Mouse (Mus musculus) regulatory T cell (primary cell): ENCODE results near the gene Cyb5rl.

ENCODE experiments used
- in situ Hi-C: fragments of 300-600 bp; cut with MboI, MseI; formaldehyde crosslinking; loops from one replicate; pipeline ENCODE4 v1.15.1; 2025; ENCODE audit warnings: high pct_unique_total_duplicates

The Cyb5rl gene

DNA sequence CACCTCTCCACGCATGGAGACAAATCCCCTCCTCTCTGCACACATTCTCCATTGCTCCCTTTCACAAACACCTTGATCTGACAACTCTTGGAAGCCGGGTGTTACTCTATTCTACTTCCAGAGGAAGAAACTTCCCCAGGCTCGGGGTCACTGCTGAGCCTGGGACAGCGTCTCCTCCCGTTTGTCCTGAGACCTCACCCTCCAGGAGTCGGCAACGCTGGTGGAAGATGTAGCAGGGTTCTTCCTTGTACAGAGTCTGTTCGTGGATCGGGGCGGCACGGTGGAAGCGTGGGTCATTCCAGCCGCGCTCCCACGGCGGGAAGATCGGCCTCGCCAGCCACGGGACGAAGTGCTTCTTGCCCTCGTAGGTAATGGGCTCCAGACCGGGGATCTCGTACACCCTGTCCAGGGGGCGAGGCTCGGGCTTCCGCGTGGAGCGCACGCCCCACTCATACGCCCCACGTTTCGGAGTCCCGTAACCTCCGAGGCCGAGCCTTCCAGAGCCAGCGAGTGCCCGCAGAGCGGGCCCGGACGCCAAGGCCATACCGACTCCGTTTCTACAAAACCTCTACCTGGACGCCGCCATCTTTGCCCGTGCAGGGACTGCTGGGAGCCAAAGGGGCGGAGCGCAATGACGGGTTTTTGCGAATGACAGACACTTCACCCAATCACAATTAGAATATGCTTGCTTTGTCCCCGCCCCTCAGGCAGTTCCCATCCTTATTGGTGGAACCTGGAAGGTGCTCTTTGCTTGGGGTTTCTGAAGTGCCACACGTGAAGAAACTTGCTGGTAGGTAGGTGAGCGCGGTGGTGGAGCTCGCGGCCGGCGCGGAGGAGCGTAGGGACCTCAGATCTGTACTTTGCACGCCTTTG lies at the start of gene Cyb5rl, which contains the start of gene Mrpl37:
Gene Cyb5rl, plus strand, starts transcription at position 737 of the 873 bp plus-strand sequence.
Gene Mrpl37, minus strand, starts transcription at position 617 of the 873 bp plus-strand sequence.
- in situ Hi-C loops: no loop called here

DNA sequence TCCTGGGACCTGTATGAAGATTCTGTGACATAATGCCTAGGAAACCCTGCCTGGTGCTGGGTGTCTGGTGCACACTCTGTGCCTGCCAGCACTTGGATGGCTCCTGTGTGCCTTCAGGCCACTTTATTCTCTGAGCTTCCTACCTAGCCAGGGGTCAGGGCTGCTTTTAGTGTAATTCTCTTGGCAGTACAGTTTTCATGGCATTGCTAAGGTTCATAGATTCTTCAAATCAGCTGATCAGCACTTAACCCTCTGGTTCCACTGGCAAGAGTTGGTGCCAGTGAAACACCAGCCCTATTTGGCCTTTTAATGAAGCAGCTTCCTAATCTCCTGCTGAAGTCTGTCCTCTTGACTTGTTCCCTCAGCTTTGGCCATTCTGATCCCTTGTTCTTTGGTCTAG lies 49.5 kb upstream of the Cyb5rl start:
- in situ Hi-C loops: no loop called here

GRCm38 (mm10) chr4:107018521-107018920 lies 48.3 kb upstream of the Cyb5rl start:
- in situ Hi-C loops: no loop called here

DNA sequence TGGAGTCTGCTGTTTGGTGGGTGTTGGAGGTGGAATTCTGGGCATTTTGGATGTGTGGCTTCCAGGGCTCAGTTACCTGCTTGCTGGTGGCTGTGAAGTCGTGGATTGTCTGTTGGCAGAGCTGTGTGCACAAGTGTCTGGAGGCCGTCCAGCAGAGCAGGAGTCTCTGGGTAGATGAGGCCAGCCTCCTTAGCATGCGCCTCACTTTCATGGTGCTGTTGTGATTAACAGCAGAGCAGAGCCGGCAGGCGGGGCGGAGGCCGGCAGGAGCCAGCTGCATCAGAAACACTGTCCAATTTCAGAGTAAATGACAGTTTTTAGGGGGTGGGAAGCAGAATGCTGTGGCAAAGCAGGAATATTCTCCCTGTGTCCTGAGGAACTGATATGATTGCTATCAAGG lies 47.8 kb upstream of the Cyb5rl start:
- in situ Hi-C loops: no loop called here

DNA sequence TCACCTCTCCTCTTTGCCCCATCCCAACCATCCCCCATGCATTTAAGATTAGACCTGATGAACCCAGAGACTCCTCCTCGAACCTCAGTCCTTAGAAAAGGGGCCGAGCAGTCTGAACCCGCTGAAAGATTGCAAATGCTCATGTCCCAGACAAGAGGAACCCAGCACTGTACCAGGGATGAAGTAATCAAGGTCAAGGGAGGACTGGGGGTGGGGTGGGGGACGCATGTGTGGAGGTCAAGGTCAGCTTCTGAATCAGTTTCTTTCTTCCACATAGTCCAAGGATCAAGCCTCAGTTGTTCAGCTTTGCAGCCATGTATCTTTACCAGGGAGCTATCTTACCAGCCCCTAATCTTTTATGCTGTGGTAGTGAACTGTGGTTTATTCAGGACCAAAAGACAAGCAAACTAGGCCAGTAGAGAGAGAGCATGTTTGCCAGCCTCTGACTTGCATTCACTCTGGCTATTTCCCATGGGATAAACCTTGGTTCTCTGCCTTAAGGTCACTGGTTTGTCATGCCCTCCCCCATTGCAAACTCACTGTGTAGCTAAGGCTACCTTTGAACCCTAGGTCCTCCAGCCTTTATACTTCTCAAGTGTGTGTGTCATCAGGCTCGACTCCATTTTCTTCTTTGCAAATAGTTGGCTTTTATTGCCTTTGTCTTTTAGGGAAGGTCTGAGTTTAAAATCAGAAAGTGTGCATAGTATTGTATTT lies 46.3 kb upstream of the Cyb5rl start:
- in situ Hi-C loops: no loop called here

DNA sequence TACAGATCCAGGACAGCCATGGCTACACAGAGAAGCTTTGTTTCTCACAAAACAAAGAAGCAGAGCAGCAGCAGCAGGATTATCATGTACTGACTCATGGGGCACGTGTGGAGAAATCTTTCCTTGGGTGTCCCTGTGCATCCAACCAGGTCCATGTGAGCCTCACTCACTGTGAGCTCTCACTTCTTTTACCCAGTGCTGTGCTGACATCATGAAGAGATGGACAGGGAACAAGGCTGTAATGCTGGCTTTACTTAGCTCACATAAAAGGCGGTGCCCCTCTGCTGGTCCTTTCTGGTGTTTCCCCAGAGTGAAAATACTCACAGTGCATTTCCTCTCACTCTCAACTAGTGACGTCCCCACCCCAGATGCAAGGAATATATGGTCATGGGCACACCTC lies 45.3 kb upstream of the Cyb5rl start:
- in situ Hi-C loops: no loop called here

GRCm38 (mm10) chr4:107024899-107025298 lies 41.9 kb upstream of the Cyb5rl start:
- in situ Hi-C loops: no loop called here

GRCm38 (mm10) chr4:107025369-107025768 lies 41.4 kb upstream of the Cyb5rl start:
- in situ Hi-C loops: no loop called here

GRCm38 (mm10) chr4:107026451-107026850 lies 40.3 kb upstream of the Cyb5rl start:
- in situ Hi-C loops: no loop called here

DNA sequence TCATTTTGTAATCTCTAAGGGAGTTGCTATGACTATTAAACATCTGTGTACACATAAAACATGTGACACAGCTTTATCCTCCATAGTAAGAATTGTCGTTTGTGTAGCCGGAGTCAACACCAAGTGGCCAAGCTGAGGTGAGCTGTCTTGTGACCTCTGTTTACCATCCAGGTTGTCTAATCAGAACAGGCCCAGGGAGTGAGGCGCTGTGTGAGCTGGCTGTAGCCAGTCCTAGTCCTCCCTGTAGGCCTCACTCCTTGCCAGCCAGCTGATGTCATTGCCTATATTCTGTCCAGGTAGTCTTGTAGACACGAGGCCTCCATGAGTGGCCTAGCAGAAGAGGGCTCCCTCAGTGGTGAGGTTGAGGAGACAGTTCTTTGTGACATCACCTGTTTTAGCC lies 31.1 kb upstream of the Cyb5rl start:
- in situ Hi-C loops: no loop called here

DNA sequence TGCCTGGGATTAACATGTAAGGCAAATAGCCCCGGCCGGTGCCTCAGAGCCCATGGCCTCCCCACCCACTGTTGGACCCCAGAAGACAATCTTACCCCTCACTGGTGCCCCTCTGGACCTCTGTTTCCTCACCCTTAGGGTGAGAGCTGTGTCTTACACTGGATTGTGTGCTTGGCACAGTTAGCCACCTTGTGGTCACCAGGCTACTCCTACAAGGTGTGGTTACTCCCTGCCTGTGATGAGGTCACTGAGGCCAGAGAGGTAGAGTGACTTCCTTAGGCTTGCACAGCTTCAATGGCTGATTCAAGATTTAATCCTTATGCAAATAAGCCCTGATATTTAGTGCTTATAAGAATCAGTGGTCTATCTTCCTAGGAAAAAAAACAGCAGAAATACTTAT lies 29.8 kb upstream of the Cyb5rl start:
- in situ Hi-C loops: no loop called here

DNA sequence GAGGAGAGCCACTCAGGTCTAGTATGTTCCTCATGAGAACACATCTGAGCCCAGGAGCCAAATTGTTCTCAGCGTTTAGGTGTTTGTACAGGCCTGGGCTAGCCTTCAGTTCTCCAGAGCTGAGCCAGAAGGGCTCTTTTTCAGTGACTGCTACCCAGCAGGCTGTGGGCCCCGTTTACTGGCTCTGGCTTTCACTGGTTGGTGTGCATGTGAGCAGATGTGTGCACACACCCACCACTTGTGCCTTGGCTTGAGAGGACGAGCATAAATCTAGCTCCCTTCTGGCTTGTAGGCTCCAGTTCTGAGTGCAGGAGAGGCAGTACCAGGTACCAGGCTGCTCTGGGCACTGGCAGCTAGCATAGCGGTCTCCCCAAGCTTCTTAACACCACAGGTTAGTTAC lies 28.5 kb upstream of the Cyb5rl start:
- in situ Hi-C loops: no loop called here

GRCm38 (mm10) chr4:107039270-107039669 lies 27.5 kb upstream of the Cyb5rl start:
- in situ Hi-C loops: no loop called here

- in situ Hi-C loops: no loop called here
These were observed 24.5 kb upstream of the Cyb5rl start for GRCm38 (mm10) chr4:107042304-107042703.

- in situ Hi-C loops: no loop called here
These were observed 21.6 kb upstream of the Cyb5rl start for GRCm38 (mm10) chr4:107045188-107045587.

DNA sequence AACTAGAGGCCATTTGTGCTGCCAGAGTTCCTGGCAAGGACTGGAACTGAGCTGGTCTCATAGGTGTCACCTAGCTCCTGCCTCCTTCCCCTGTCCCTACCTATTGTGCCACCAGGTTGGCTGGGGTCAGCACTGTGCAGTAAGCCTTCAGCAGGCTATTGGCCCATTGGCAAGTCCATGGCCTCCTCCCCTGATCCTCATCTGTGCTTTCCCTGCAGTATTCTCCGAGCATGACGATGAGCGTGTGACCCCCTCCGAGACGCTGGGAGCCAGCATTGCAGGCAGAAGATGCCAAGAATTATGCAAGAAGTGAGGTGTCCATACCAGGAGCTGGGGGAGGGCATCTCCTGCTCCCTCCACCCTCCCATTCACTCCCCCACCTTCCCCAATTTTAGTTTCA lies 19.0 kb upstream of the Cyb5rl start:
- in situ Hi-C loops: no loop called here

DNA sequence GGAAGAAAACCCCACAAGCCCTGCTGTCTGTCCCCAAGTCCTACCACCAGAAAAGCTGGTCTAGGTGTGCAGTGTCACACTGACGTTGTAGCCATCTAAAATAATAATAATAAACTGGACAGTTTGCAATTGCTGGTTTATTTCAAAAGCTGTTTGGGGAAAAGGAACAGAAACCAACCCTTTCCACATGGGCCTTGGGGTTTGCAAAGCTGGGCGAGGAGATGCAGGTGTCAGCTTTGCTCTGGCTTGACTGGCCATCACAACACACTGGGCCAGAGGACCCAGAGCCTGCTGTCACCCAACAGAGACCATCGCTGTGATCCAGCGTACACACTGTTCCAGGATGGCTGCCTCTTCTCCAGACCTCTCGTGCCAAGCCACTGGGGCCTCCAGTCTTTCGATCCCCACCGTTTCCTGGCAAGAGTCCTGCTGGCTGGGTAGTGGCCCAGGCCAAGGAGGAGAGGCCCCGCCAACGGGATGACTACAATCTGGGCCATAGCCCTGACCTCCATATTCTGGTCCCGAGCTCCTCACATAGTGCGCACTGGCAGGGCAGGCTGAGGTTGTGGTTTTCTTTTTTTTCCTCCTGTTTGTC lies 18.1 kb upstream of the Cyb5rl start:
- in situ Hi-C loops: no loop called here

DNA sequence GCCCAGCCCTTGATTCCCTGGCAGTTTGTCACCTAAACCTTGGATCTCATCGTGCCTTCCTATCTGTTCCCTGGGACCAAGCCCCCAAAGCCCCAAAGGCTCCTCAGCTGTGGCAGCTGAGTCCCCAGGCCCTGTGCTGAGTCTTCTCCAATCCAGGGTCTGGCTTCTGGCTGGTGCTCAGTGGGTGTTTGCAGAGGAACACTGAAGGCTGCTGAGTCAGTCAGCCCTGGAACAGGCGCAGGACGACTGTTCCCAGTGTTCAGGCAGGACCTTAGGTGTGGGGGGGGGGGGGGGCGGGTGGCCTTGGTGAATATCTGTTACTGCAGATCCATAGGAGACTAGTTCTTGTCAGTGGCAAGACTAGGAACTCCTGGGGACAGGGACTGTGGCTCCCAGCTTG lies 14.9 kb upstream of the Cyb5rl start:
- in situ Hi-C loops: loop anchor here (5.0 kb wide), 1 partner anchor 215 kb away; no protein-coding TSS in a partner anchor

DNA sequence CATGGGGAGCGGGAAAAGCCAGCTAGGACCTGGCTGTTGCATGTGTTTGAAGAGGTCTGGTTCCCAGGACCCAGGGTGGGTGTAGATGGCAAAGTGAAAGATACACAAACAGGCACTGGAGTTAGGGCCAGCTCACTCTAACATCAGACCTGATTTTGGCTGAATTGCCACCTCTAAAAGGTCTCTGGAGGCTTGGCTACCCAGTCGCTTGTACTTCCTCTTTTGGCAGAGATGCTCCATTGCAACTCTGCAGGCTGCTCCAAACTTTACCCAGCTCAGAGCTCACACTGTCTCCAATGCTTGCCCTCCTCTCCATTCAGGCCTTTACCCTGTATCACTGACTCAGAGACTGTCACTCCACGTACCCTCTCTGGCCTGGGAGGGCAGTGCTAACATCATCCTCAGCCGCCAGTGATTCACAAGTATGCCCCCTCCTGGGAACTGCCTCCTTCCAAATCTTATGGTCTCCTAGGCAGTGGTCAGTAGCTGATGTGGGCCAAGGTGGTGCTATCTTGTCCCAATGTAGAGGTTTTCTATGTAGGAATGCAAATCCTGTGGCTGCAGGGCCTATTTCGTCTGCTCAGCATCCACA lies 13.7 kb upstream of the Cyb5rl start:
- in situ Hi-C loops: loop anchor here (5.0 kb wide), 1 partner anchor 216 kb away; no protein-coding TSS in a partner anchor

GRCm38 (mm10) chr4:107056088-107056487 lies 10.7 kb upstream of the Cyb5rl start:
- in situ Hi-C loops: no loop called here

DNA sequence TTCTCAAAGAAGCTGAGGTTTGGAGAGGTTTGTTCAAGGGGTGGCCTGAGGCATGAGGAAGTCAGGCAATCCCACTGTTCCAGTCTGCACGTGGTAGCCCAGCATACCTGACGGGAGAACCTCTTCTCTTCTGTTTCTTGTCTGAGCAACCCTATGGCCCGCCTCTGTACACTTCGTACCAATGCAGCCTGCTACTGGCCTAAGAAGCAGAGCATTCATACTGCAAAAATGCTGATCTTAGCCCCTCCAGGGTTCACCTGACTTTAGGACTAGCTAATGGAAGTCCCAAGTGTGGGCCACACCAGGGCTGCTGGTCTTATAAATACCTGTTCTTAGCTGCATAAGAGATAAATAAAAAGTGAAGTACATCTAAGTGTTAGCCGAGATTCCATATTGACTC lies 8.4 kb upstream of the Cyb5rl start:
- in situ Hi-C loops: no loop called here

GRCm38 (mm10) chr4:107058781-107059180 lies 8.0 kb upstream of the Cyb5rl start:
- in situ Hi-C loops: no loop called here
